In the genomic region with DNA sequence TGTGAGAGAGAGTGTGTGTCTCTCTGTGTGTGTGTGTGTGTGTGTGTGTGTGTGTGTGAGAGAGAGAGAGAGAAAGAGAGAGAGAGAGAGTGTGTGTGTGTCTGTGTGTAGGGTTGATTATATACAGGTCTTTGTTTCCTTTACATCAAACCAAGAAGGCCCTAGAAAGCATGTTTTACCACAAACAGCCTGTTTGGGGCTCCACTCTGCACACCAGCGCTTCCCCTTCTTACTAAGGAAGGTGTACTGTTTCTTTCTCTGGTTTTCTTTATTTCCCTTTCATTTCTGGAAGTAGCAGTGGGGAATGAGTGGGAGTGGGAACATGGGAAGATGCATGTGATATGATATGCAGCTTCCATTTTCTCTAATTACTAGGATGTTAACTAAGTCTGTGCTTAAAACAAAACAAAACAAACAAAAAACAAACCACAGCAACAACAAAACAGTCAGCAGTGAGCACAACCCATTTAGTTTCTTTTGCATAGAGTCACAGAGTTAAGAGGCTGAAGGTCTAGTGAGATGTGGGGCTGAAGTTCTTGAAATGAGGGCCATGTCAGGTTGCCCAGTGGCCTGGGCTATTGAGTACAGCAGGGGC, we compare ENCODE assay signal across 8 mouse cellular contexts. TPM values are rescaled to one million over a fixed set of nuclear protein-coding genes. Genes with fewer than 3 reads are reported as not detected.
DNase-seq lines count a peak whose midpoint lies in the region; ATAC-seq and TF ChIP-seq lines count a peak whose summit lies in the region.

No protein-coding gene starts in this region.

- H3ac ChIP-seq in myocyte (ENCODE audit: control insufficient read depth, insufficient read length): no peak overlapping the region

- ATAC-seq in embryonic facial prominence, embryonic 11.5 days (replicated peaks; ENCODE audit: insufficient number of reproducible peaks, low FRiP score, low TSS enrichment, low read depth): 0 out of 2 replicates have a peak, but pooled peaks have one; percentile 11
- no peak for ATAC-seq in hindbrain, postnatal 0 days

- peaks cover 77% of the 10 kb centered on the region for H3K79me2 ChIP-seq in myocyte (ENCODE audit: control insufficient read depth, insufficient read depth)

- no peak overlapping the region for H3K4me2 ChIP-seq in embryonic facial prominence, embryonic 11.5 days (ENCODE audit: low read depth, low read length)
- no peak overlapping the region for H3K4me2 ChIP-seq in hindbrain, postnatal 0 days (ENCODE audit: low read depth, low read length)
- peak overlapping the region; percentile 83 for H3K4me2 ChIP-seq in myocyte (ENCODE audit: low read depth)

- H3K36me3 ChIP-seq in embryonic facial prominence, embryonic 11.5 days (replicated peaks; ENCODE audit: control insufficient read depth, insufficient read depth, low read depth, low read length): no peaks in the 10 kb centered on the region
- no peaks in the 10 kb centered on the region for H3K36me3 ChIP-seq in hindbrain, postnatal 0 days (ENCODE audit: insufficient read depth, low read length)
- no peaks in the 10 kb centered on the region for H3K36me3 ChIP-seq in myocyte (ENCODE audit: control insufficient read depth, insufficient read depth)

- H3K4me3 ChIP-seq in left cerebral cortex, adult 2 months: no peak overlapping the region
- no peak overlapping the region for H3K4me3 ChIP-seq in embryonic facial prominence, embryonic 11.5 days (ENCODE audit: low read depth, low read length)
- no peak overlapping the region for H3K4me3 ChIP-seq in hindbrain, postnatal 0 days (ENCODE audit: low read length)
- H3K4me3 ChIP-seq in myocyte: no peak overlapping the region

- no peaks in the 10 kb centered on the region for H3K27me3 ChIP-seq in embryonic facial prominence, embryonic 11.5 days (ENCODE audit: control insufficient read depth, insufficient read depth, low read length)
- no peaks in the 10 kb centered on the region for H3K27me3 ChIP-seq in hindbrain, postnatal 0 days (ENCODE audit: insufficient read depth, low read length)
- H3K27me3 ChIP-seq in myocyte (ENCODE audit: control insufficient read depth, insufficient read depth, insufficient read length): no peaks in the 10 kb centered on the region

- H3K9ac ChIP-seq in embryonic facial prominence, embryonic 11.5 days (replicated peaks; ENCODE audit: low read length): peak overlapping the region; percentile 18
- H3K9ac ChIP-seq in hindbrain, postnatal 0 days (replicated peaks; ENCODE audit: low read length): no peak overlapping the region

- intact Hi-C loops in left cerebral cortex, adult 2 months (cut with DNase I): loop anchor here (5.0 kb wide), 1 partner anchor 50 kb away; the partner anchor contains the start of gene Notch2

- WGBS in embryonic facial prominence, embryonic 11.5 days: 38% methylated on average over 1 of the region's 1 CpGs
- 83% methylated on average over 1 of the region's 1 CpGs for WGBS in hindbrain, postnatal 0 days

- TF ChIP-seq POLR2A in myocyte (IDR thresholded peaks at IDR 0.05; ENCODE audit: insufficient read length, low read depth): no peak

- H3K27ac ChIP-seq in left cerebral cortex, adult 2 months: peak overlapping the region; percentile 79
- H3K27ac ChIP-seq in embryonic facial prominence, embryonic 11.5 days (replicated peaks; ENCODE audit: low read depth, low read length): peak overlapping the region; percentile 90
- peak overlapping the region; percentile 75 for H3K27ac ChIP-seq in hindbrain, postnatal 0 days

- TF ChIP-seq CTCF in left cerebral cortex, adult 2 months (IDR thresholded peaks at IDR 0.05): no peak
- 0 out of 2 replicates have a peak, but pooled peaks have one; percentile 10 for TF ChIP-seq CTCF in hindbrain, postnatal 0 days (IDR thresholded peaks at IDR 0.05; ENCODE audit: low read depth)

- H3K9me3 ChIP-seq in embryonic facial prominence, embryonic 11.5 days (replicated peaks; ENCODE audit: control insufficient read depth, low read length): no peaks in the 10 kb centered on the region
- H3K9me3 ChIP-seq in hindbrain, postnatal 0 days (ENCODE audit: low read length): no peaks in the 10 kb centered on the region

- peaks cover 14% of the 10 kb centered on the region for H3K4me1 ChIP-seq in embryonic facial prominence, embryonic 11.5 days (ENCODE audit: control insufficient read depth, insufficient read depth, low read length)
- H3K4me1 ChIP-seq in hindbrain, postnatal 0 days (ENCODE audit: insufficient read depth, low read length): peaks cover 31% of the 10 kb centered on the region

- no peak for DNase-seq in left cerebral cortex, adult 2 months (ENCODE audit: extremely low spot score in 1 of 2, low spot score in 2 of 2)
- DNase-seq in left cerebral cortex, adult 18-20 months (ENCODE audit: low spot score in 2 of 2): no peak
- DNase-seq in embryonic facial prominence, embryonic 11.5 days (ENCODE audit: low spot score): no peak
- no peak for DNase-seq in hindbrain, postnatal 0 days (ENCODE audit: low spot score)
- no peak for DNase-seq in spleen, postnatal 14 days (ENCODE audit: low spot score in 2 of 2)
- DNase-seq in lung, postnatal 10 days: no peak
- DNase-seq in adrenal gland, postnatal 4 days (ENCODE audit: low spot score in 2 of 2): no peak

TF ChIP-seq in myocyte, 11 proteins besides CTCF, POLR2A, EP300 and RAD21:
- TF ChIP-seq MYOG (IDR thresholded peaks at IDR 0.05; ENCODE audit: control insufficient read depth in 1 of 3, insufficient read depth in 1 of 3, insufficient read length in 2 of 3, low read depth in 2 of 3) (no peak), MAX (IDR thresholded peaks at IDR 0.05; ENCODE audit: low read depth) (no peak), E2F4 (IDR thresholded peaks at IDR 0.05; ENCODE audit: insufficient read depth) (no peak), POLR2AphosphoS2 (IDR thresholded peaks at IDR 0.05; ENCODE audit: insufficient read length, low read depth) (no peak), TCF3 (IDR thresholded peaks at IDR 0.05; ENCODE audit: insufficient read length, low read depth) (no peak), CEBPB (IDR thresholded peaks at IDR 0.05; ENCODE audit: insufficient read depth, poor library complexity, severe bottlenecking) (no peak), TCF12 (IDR thresholded peaks at IDR 0.05; ENCODE audit: insufficient read depth, poor library complexity, severe bottlenecking) (no peak), REST (IDR thresholded peaks at IDR 0.05; ENCODE audit: insufficient read depth, insufficient read length) (no peak), SRF (IDR thresholded peaks at IDR 0.05; ENCODE audit: control insufficient read depth, insufficient read length, low read depth) (no peak), MYOD1 (IDR thresholded peaks at IDR 0.05; ENCODE audit: control insufficient read depth in 1 of 3, insufficient read length in 2 of 3, low read depth in 2 of 3) (no peak), USF1 (IDR thresholded peaks at IDR 0.05; ENCODE audit: low read depth) (no peak)

RNA-seq across cellular contexts. Expression of gene Notch2, which starts 49.4 kb away (rescaled TPM):
- 10 to 100 TPM; 13.7 to 14.6 TPM for total RNA-seq in left cerebral cortex, adult 2 months (2021)
- 10 to 100 TPM; 13.0 to 15.7 TPM for total RNA-seq in left cerebral cortex, adult 18-20 months (2021)
- polyA plus RNA-seq in embryonic facial prominence, embryonic 11.5 days (2014; fragmentation: Nextera tagmentation; extraction: Ambion mirVana): 27.8 and 28.8 TPM in 2 replicates
- 37.7 and 44.9 TPM in 2 replicates for total RNA-seq in hindbrain, postnatal 0 days (2014; rRNA removed)
- 9.5 and 9.9 TPM in 2 replicates for polyA plus RNA-seq in hindbrain, postnatal 0 days (2015; fragmentation: Nextera tagmentation; extraction: Ambion mirVana)
- polyA plus RNA-seq in myocyte (2012; fragmentation: generic; extraction: Trizol): 15.1 TPM
- total RNA-seq in adrenal gland, postnatal 4 days (2021): 10 to 100 TPM; 73.9 to 80.1 TPM
